Mouse (Mus musculus) heart, postnatal 0 days (tissue): Measurements from ENCODE around the gene Nlgn1.

ENCODE experiments used
- CTCF ChIP-seq: IDR thresholded peaks from 2 replicates; pipeline ENCODE4 v1.5.1; 2016; ENCODE audit warnings: antibody characterized with exemption, control low read depth, low read depth
- EP300 ChIP-seq: IDR thresholded peaks from 2 replicates; pipeline ENCODE4 v1.6.1; 2016; ENCODE audit warnings: antibody characterized with exemption, low read depth

DNA sequence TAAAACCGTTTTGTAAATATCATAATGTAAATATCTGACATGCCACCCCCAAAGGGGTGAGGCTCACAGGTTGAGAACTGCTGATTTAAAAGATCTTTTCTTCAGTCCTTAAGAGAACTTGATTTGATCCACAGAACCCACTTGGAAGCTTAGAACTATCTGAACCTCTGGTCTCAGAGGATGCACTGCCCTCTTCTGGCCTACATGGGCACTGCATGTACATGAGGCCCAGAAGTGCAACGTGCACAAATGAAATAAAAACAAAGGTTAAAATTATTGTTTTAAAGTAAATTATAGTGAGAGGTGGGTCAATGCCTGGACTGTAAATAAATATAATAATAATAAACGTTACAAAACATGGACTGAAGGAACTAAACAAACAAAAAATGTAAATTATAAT lies 657.2 kb downstream of the Nlgn1 start:
- TF ChIP-seq CTCF (peak; percentile 60), EP300 (no peak)
